Mouse (Mus musculus) retina, postnatal 7 days (tissue): ENCODE measurements around the gene Glipr2.

ENCODE experiments used
- DNase-seq: peaks from one replicate; pipeline ENCODE4 v3.0.0-alpha.2; 2012; ENCODE audit warnings: low read depth, low spot score

Glipr2 gene

GRCm38 (mm10) chr4:44004623-44005409, 47.6 kb downstream of the Glipr2 start:
- no peak for DNase-seq

- DNase-seq: no peak
These were observed 53.0 kb downstream of the Glipr2 start for GRCm38 (mm10) chr4:44010176-44010575.

GRCm38 (mm10) chr4:44010893-44011292, 53.7 kb downstream of the Glipr2 start:
- DNase-seq: no peak

- no peak for DNase-seq
These were observed 54.6 kb downstream of the Glipr2 start for GRCm38 (mm10) chr4:44011799-44012198.

- DNase-seq: peak; percentile 89
These were observed 55.5 kb downstream of the Glipr2 start for GRCm38 (mm10) chr4:44012376-44013367.

GRCm38 (mm10) chr4:44013391-44014070, 56.3 kb downstream of the Glipr2 start:
- no peak for DNase-seq

GRCm38 (mm10) chr4:44016071-44016470, 58.9 kb downstream of the Glipr2 start:
- no peak for DNase-seq

GRCm38 (mm10) chr4:44016791-44017190, 59.6 kb downstream of the Glipr2 start:
- DNase-seq: no peak

- no peak for DNase-seq
These were observed 65.1 kb downstream of the Glipr2 start for GRCm38 (mm10) chr4:44022323-44022722.

GRCm38 (mm10) chr4:44022766-44023165, 65.6 kb downstream of the Glipr2 start:
- DNase-seq: no peak

GRCm38 (mm10) chr4:44023681-44024080, 66.5 kb downstream of the Glipr2 start:
- no peak for DNase-seq

- DNase-seq: no peak
These were observed 67.0 kb downstream of the Glipr2 start for GRCm38 (mm10) chr4:44024241-44024640.

GRCm38 (mm10) chr4:44025570-44025969, 68.4 kb downstream of the Glipr2 start:
- DNase-seq: no peak
